Mouse (Mus musculus): ENCODE measurements around the gene Lpp. TPM values are rescaled to one million over a fixed set of nuclear protein-coding genes. Genes with fewer than 3 reads are reported as not detected.

The Lpp gene
- polyA plus RNA-seq, 1 experiment: 137 TPM

GRCm38 (mm10) chr16:24695062-24695461 lies 301.8 kb downstream of the Lpp start:
- DNase-seq (ENCODE audit: low spot score): no peak

GRCm38 (mm10) chr16:24704215-24704614 lies 310.9 kb downstream of the Lpp start:
- DNase-seq (ENCODE audit: low spot score): no peak

GRCm38 (mm10) chr16:24723641-24724040 lies 330.3 kb downstream of the Lpp start:
- no peak for DNase-seq (ENCODE audit: low spot score)

- DNase-seq (ENCODE audit: low spot score): no peak
Observed at GRCm38 (mm10) chr16:24732751-24733150, 339.4 kb downstream of the Lpp start.

GRCm38 (mm10) chr16:24733321-24733720 lies 340.0 kb downstream of the Lpp start:
- DNase-seq (ENCODE audit: low spot score): no peak

- no peak for DNase-seq (ENCODE audit: low spot score)
Observed at GRCm38 (mm10) chr16:24735754-24736153, 342.4 kb downstream of the Lpp start.

- no peak for DNase-seq (ENCODE audit: low spot score)
Observed at GRCm38 (mm10) chr16:24737362-24738057, 344.2 kb downstream of the Lpp start.

GRCm38 (mm10) chr16:24740714-24741113 lies 347.4 kb downstream of the Lpp start:
- DNase-seq (ENCODE audit: low spot score): no peak

- DNase-seq (ENCODE audit: low spot score): no peak
Observed at GRCm38 (mm10) chr16:24749816-24750215, 356.5 kb downstream of the Lpp start.

GRCm38 (mm10) chr16:24756141-24756540 lies 362.8 kb downstream of the Lpp start:
- no peak for DNase-seq (ENCODE audit: low spot score)

- no peak for DNase-seq (ENCODE audit: low spot score)
Observed at GRCm38 (mm10) chr16:24766051-24766450, 372.7 kb downstream of the Lpp start.

GRCm38 (mm10) chr16:24766596-24766995 lies 373.3 kb downstream of the Lpp start:
- no peak for DNase-seq (ENCODE audit: low spot score)

GRCm38 (mm10) chr16:24777053-24777452 lies 383.7 kb downstream of the Lpp start:
- DNase-seq (ENCODE audit: low spot score): no peak

GRCm38 (mm10) chr16:24778432-24779274 lies 385.3 kb downstream of the Lpp start:
- DNase-seq (ENCODE audit: low spot score): no peak

GRCm38 (mm10) chr16:24780545-24780944 lies 387.2 kb downstream of the Lpp start:
- no peak for DNase-seq (ENCODE audit: low spot score)

GRCm38 (mm10) chr16:24781922-24782321 lies 388.6 kb downstream of the Lpp start:
- no peak for DNase-seq (ENCODE audit: low spot score)

GRCm38 (mm10) chr16:24785651-24786050 lies 392.3 kb downstream of the Lpp start:
- DNase-seq (ENCODE audit: low spot score): no peak

GRCm38 (mm10) chr16:24788973-24789372 lies 395.7 kb downstream of the Lpp start:
- DNase-seq (ENCODE audit: low spot score): no peak

- DNase-seq (ENCODE audit: low spot score): no peak
Observed at GRCm38 (mm10) chr16:24791387-24791786, 398.1 kb downstream of the Lpp start.

- no peak for DNase-seq (ENCODE audit: low spot score)
Observed at GRCm38 (mm10) chr16:24791984-24792383, 398.7 kb downstream of the Lpp start.

- no peak for DNase-seq (ENCODE audit: low spot score)
Observed at GRCm38 (mm10) chr16:24792836-24793235, 399.5 kb downstream of the Lpp start.

- no peak for DNase-seq (ENCODE audit: low spot score)
Observed at GRCm38 (mm10) chr16:24794665-24795064, 401.4 kb downstream of the Lpp start.

GRCm38 (mm10) chr16:24801355-24801754 lies 408.0 kb downstream of the Lpp start:
- DNase-seq (ENCODE audit: low spot score): no peak

Data from urinary bladder, adult 2 months (tissue).